Mouse (Mus musculus): ENCODE data around the gene Polr2h. TPM values are rescaled to one million over a fixed set of nuclear protein-coding genes. Genes with fewer than 3 reads are reported as not detected.

The Polr2h gene
- polyA plus RNA-seq, 1 experiment from 2014 or later, result 148 TPM

GRCm38 (mm10) chr16:20691617-20692016 is 25.8 kb upstream of the Polr2h start:
- 81% methylated on average over 1 of the region's 1 CpGs for WGBS
- H3K36me3 ChIP-seq, result peaks cover 59% of the 10 kb centered on the region

GRCm38 (mm10) chr16:20692241-20692965 is 25.1 kb upstream of the Polr2h start:
- Histone ChIP-seq H3K4me3 (peak overlapping the region; percentile 65; the same call in 1 of the 2 replicates), H3K9me3 (replicated peaks) (no peaks in the 10 kb centered on the region), H3K27ac (no peak overlapping the region; the same call in 1 of the 2 replicates)

More at GRCm38 (mm10) chr16:20691617-20692016, 25.8 kb upstream of the Polr2h start:
- Histone ChIP-seq H3K4me1 (peaks cover 39% of the 10 kb centered on the region), H3K9me3 (replicated peaks) (no peaks in the 10 kb centered on the region), H3K4me3 (no peak overlapping the region), H3K27ac (no peak overlapping the region), H3K27me3 (ENCODE audit: low read depth, poor library complexity, severe bottlenecking) (peaks cover 20% of the 10 kb centered on the region)
- no peak for DNase-seq (ENCODE audit: low spot score)

GRCm38 (mm10) chr16:20693111-20693701 is 24.3 kb upstream of the Polr2h start, which contains the start of gene Fam131a:
Gene Fam131a, plus strand, starts transcription at chr16:20693241.
- Histone ChIP-seq H3K27ac (peak within 1 kb of the TSS; percentile 83), H3K36me3 (peaks cover 43% of the 10 kb centered on the region), H3K4me1 (peaks cover 44% of the 10 kb centered on the region), H3K4me3 (peak within 1 kb of the TSS; percentile 65), H3K9me3 (replicated peaks) (no peaks in the 10 kb centered on the region), H3K27me3 (ENCODE audit: low read depth, poor library complexity, severe bottlenecking) (peaks cover 20% of the 10 kb centered on the region)
- peak; percentile 94 for DNase-seq (ENCODE audit: low spot score)
- WGBS, result under 1% methylated on average over 37 of the region's 37 CpGs

More at GRCm38 (mm10) chr16:20692241-20692965, 25.1 kb upstream of the Polr2h start:
- Histone ChIP-seq H3K36me3 (peaks cover 51% of the 10 kb centered on the region), H3K4me1 (peaks cover 44% of the 10 kb centered on the region), H3K27me3 (ENCODE audit: low read depth, poor library complexity, severe bottlenecking) (peaks cover 20% of the 10 kb centered on the region)
- no peak for DNase-seq (ENCODE audit: low spot score)
- 37% methylated on average over 16 of the region's 16 CpGs for WGBS

GRCm38 (mm10) chr16:20694781-20695180 is 22.7 kb upstream of the Polr2h start:
- H3K4me3 ChIP-seq, result no peak overlapping the region
- 82% methylated on average over 8 of the region's 8 CpGs for WGBS

GRCm38 (mm10) chr16:20695622-20696323 is 21.7 kb upstream of the Polr2h start:
- 4% methylated on average over 46 of the region's 46 CpGs for WGBS
- Histone ChIP-seq H3K9me3 (replicated peaks) (no peaks in the 10 kb centered on the region), H3K4me3 (peak overlapping the region; percentile 58), H3K27ac (peak overlapping the region; percentile 72), H3K36me3 (peaks cover 17% of the 10 kb centered on the region), H3K4me1 (peaks cover 61% of the 10 kb centered on the region), H3K27me3 (ENCODE audit: low read depth, poor library complexity, severe bottlenecking) (peaks cover 26% of the 10 kb centered on the region)
- peak; percentile 77 for DNase-seq (ENCODE audit: low spot score)

More at GRCm38 (mm10) chr16:20694781-20695180, 22.7 kb upstream of the Polr2h start:
- no peaks in the 10 kb centered on the region for H3K9me3 ChIP-seq (replicated peaks)
- H3K27me3 ChIP-seq (ENCODE audit: low read depth, poor library complexity, severe bottlenecking), result peaks cover 26% of the 10 kb centered on the region
- no peak overlapping the region for H3K27ac ChIP-seq
- DNase-seq (ENCODE audit: low spot score), result no peak
- H3K36me3 ChIP-seq, result peaks cover 27% of the 10 kb centered on the region
- H3K4me1 ChIP-seq, result peaks cover 51% of the 10 kb centered on the region

GRCm38 (mm10) chr16:20699266-20699665 is 18.2 kb upstream of the Polr2h start:
- H3K27me3 ChIP-seq (ENCODE audit: low read depth, poor library complexity, severe bottlenecking), result peaks cover 23% of the 10 kb centered on the region
- WGBS, result 79% methylated on average over 5 of the region's 5 CpGs
- H3K4me1 ChIP-seq, result peaks cover 59% of the 10 kb centered on the region
- DNase-seq (ENCODE audit: low spot score), result no peak
- no peaks in the 10 kb centered on the region for H3K9me3 ChIP-seq (replicated peaks)
- 0 out of 2 replicates have a peak overlapping the region, but pooled peaks have one; percentile 7 for H3K27ac ChIP-seq
- no peak overlapping the region for H3K4me3 ChIP-seq
- peaks cover 11% of the 10 kb centered on the region for H3K36me3 ChIP-seq

- no peak for DNase-seq (ENCODE audit: low spot score)
- WGBS, result 23% methylated on average over 5 of the region's 5 CpGs
- Histone ChIP-seq H3K4me3 (no peak overlapping the region), H3K9me3 (replicated peaks) (no peaks in the 10 kb centered on the region), H3K36me3 (peaks cover 18% of the 10 kb centered on the region), H3K4me1 (peaks cover 59% of the 10 kb centered on the region), H3K27me3 (ENCODE audit: low read depth, poor library complexity, severe bottlenecking) (peaks cover 18% of the 10 kb centered on the region), H3K27ac (peak overlapping the region; percentile 70)
These were observed 17.4 kb upstream of the Polr2h start for GRCm38 (mm10) chr16:20700036-20700435.

GRCm38 (mm10) chr16:20701316-20701715 is 16.1 kb upstream of the Polr2h start:
- Histone ChIP-seq H3K27me3 (ENCODE audit: low read depth, poor library complexity, severe bottlenecking) (peaks cover 6% of the 10 kb centered on the region; the same call in 1 of the 2 replicates), H3K4me3 (0 out of 2 replicates have a peak overlapping the region, but pooled peaks have one; percentile 24), H3K36me3 (peaks cover 30% of the 10 kb centered on the region), H3K27ac (peak overlapping the region; percentile 84), H3K9me3 (replicated peaks) (no peaks in the 10 kb centered on the region), H3K4me1 (peaks cover 47% of the 10 kb centered on the region)
- 53% methylated on average over 7 of the region's 7 CpGs for WGBS
- no peak for DNase-seq (ENCODE audit: low spot score)

- Histone ChIP-seq H3K36me3 (peaks cover 37% of the 10 kb centered on the region), H3K27ac (peak overlapping the region; percentile 84), H3K4me1 (peaks cover 41% of the 10 kb centered on the region), H3K4me3 (peak overlapping the region; percentile 24; the same call in 1 of the 2 replicates), H3K27me3 (ENCODE audit: low read depth, poor library complexity, severe bottlenecking) (0 out of 2 replicates have a peak, but pooled peaks cover 6% of the 10 kb centered on the region), H3K9me3 (replicated peaks) (no peaks in the 10 kb centered on the region)
- no peak for DNase-seq (ENCODE audit: low spot score)
- WGBS, result 30% methylated on average over 12 of the region's 12 CpGs
These were observed 15.5 kb upstream of the Polr2h start for GRCm38 (mm10) chr16:20701729-20702521.

- peak; percentile 80 for DNase-seq (ENCODE audit: low spot score)
- Histone ChIP-seq H3K27me3 (ENCODE audit: low read depth, poor library complexity, severe bottlenecking) (0 out of 2 replicates have a peak, but pooled peaks cover 6% of the 10 kb centered on the region), H3K27ac (peak overlapping the region; percentile 84), H3K4me3 (peak overlapping the region; percentile 24; the same call in 1 of the 2 replicates), H3K36me3 (peaks cover 42% of the 10 kb centered on the region), H3K4me1 (peaks cover 39% of the 10 kb centered on the region), H3K9me3 (replicated peaks) (no peaks in the 10 kb centered on the region)
- 14% methylated on average over 8 of the region's 8 CpGs for WGBS
These were observed 15.0 kb upstream of the Polr2h start for GRCm38 (mm10) chr16:20702522-20702893.

- Histone ChIP-seq H3K4me3 (no peak overlapping the region), H3K27ac (no peak overlapping the region)
- WGBS, result 96% methylated on average over 10 of the region's 10 CpGs
These were observed 14.4 kb upstream of the Polr2h start for GRCm38 (mm10) chr16:20703071-20703470.

More at GRCm38 (mm10) chr16:20703071-20703470, 14.4 kb upstream of the Polr2h start:
- Histone ChIP-seq H3K27me3 (ENCODE audit: low read depth, poor library complexity, severe bottlenecking) (0 out of 2 replicates have a peak, but pooled peaks cover 6% of the 10 kb centered on the region), H3K4me1 (peaks cover 39% of the 10 kb centered on the region), H3K9me3 (replicated peaks) (no peaks in the 10 kb centered on the region), H3K36me3 (peaks cover 48% of the 10 kb centered on the region)
- DNase-seq (ENCODE audit: low spot score), result no peak
